In genomic region chr16:30283743-30284337, GRCm38 (mm10) we compare ENCODE assay signal across 8 mouse cellular contexts. TPM values are rescaled to one million over a fixed set of nuclear protein-coding genes. Genes with fewer than 3 reads are reported as not detected.
A peak's percentile ranks its signal among the peaks of the same experiment; 100 is the strongest.
DNase-seq lines count a peak whose midpoint lies in the region; ATAC-seq lines count a peak whose summit lies in the region.

No protein-coding gene starts in this region.

- peaks cover 2 to 6% of the 10 kb centered on the region in 2 experiments; a peak in 2 of 4 replicates for H3K4me1 ChIP-seq in heart, embryonic 14.5 days (ENCODE audit: control insufficient read depth in 2 of 2, insufficient read depth in 2 of 2, low read length in 2 of 2)
- H3K4me1 ChIP-seq in midbrain, embryonic 12.5 days, result peaks cover 15% of the 10 kb centered on the region; the same call in 1 of the 2 replicates

- no peak for ATAC-seq in heart, embryonic 14.5 days (ENCODE audit: insufficient number of reproducible peaks, insufficient read depth, low FRiP score, low read depth)
- ATAC-seq in midbrain, embryonic 12.5 days (ENCODE audit: low FRiP score, low read depth), result peak; percentile 73

- H3K4me2 ChIP-seq in heart, embryonic 14.5 days (ENCODE audit: low read length), result peak overlapping the region; percentile 63
- peak overlapping the region; percentile 46 for H3K4me2 ChIP-seq in midbrain, embryonic 12.5 days (replicated peaks)

- H3K9ac ChIP-seq in heart, embryonic 14.5 days (ENCODE audit: low read length), result no peak overlapping the region
- H3K9ac ChIP-seq in midbrain, embryonic 12.5 days (replicated peaks), result no peak overlapping the region

- 3% methylated on average over 15 of the region's 15 CpGs for WGBS in heart, embryonic 14.5 days
- WGBS in midbrain, embryonic 12.5 days, result 2% methylated on average over 15 of the region's 15 CpGs

- peaks cover 39% of the 10 kb centered on the region for H3K27me3 ChIP-seq in heart, embryonic 14.5 days (ENCODE audit: control insufficient read depth, insufficient read depth, low read length)
- H3K27me3 ChIP-seq in midbrain, embryonic 12.5 days, result peaks cover 75% of the 10 kb centered on the region

- H3K4me3 ChIP-seq in heart, embryonic 14.5 days (ENCODE audit: control insufficient read depth in 1 of 2, insufficient read depth in 1 of 2, low read depth in 1 of 2, low read length in 2 of 2), result 0 out of 4 replicates have a peak overlapping the region, but pooled peaks of 1 of the 2 experiments have one; percentile 18
- H3K4me3 ChIP-seq in midbrain, embryonic 12.5 days, result peak overlapping the region; percentile 23

- no peaks in the 10 kb centered on the region for H3K36me3 ChIP-seq in heart, embryonic 14.5 days (ENCODE audit: control insufficient read depth, insufficient read depth, low read length)
- H3K36me3 ChIP-seq in midbrain, embryonic 12.5 days, result no peaks in the 10 kb centered on the region

- H3K27ac ChIP-seq in heart, embryonic 14.5 days (replicated peaks in 1 of 2; ENCODE audit: control insufficient read depth in 1 of 2, insufficient read depth in 1 of 2, low read depth in 2 of 2, low read length in 2 of 2), result no peak overlapping the region
- no peak overlapping the region for H3K27ac ChIP-seq in midbrain, embryonic 12.5 days (replicated peaks)

- no peaks in the 10 kb centered on the region for H3K9me3 ChIP-seq in heart, embryonic 14.5 days (ENCODE audit: control insufficient read depth, low read length)
- no peaks in the 10 kb centered on the region for H3K9me3 ChIP-seq in midbrain, embryonic 12.5 days

- peak; percentile 33 for DNase-seq in urinary bladder, postnatal 14 days (ENCODE audit: low spot score)
- no peak for DNase-seq in urinary bladder, postnatal 25 days (ENCODE audit: low spot score)
- DNase-seq in cerebellum, postnatal 14 days, result peak; percentile 66 to 68
- peak; percentile 45 for DNase-seq in kidney, postnatal 14 days
- DNase-seq in left cerebral cortex, adult 8-10 months (ENCODE audit: low spot score in 2 of 2), result no peak
- DNase-seq in spleen, postnatal 4 days (ENCODE audit: low spot score in 2 of 2), result no peak

RNA-seq across cellular contexts. Expression of gene Lrrc15, which starts 0.8 kb away (rescaled TPM):
- polyA plus RNA-seq in heart, embryonic 14.5 days (2014; fragmentation: Nextera tagmentation; extraction: Ambion mirVana), result 0.19 and 0.39 TPM in 2 replicates
- 0.71 and 1.0 TPM in 2 replicates for polyA plus RNA-seq in midbrain, embryonic 12.5 days (2016; fragmentation: Nextera tagmentation; extraction: Ambion mirVana)
- not detected for total RNA-seq in left cerebral cortex, adult 8-10 months (2022)

RNA-seq across cellular contexts. Expression of gene Cpn2, which starts 16.5 kb away (rescaled TPM):
- not detected in 2 replicates for polyA plus RNA-seq in heart, embryonic 14.5 days (2014; fragmentation: Nextera tagmentation; extraction: Ambion mirVana)
- not detected in 2 replicates for polyA plus RNA-seq in midbrain, embryonic 12.5 days (2016; fragmentation: Nextera tagmentation; extraction: Ambion mirVana)
- total RNA-seq in left cerebral cortex, adult 8-10 months (2022), result not detected

RNA-seq across cellular contexts. Expression of gene Gp5, which starts 26.7 kb away (rescaled TPM):
- 0.50 and 0.63 TPM in 2 replicates for polyA plus RNA-seq in heart, embryonic 14.5 days (2014; fragmentation: Nextera tagmentation; extraction: Ambion mirVana)
- 1.6 and 1.9 TPM in 2 replicates for polyA plus RNA-seq in midbrain, embryonic 12.5 days (2016; fragmentation: Nextera tagmentation; extraction: Ambion mirVana)
- 1 to 10 TPM in 1 of 4 experiments, under 1 TPM in 3; 0.74 to 1.6 (median 0.90) TPM for total RNA-seq in left cerebral cortex, adult 8-10 months (2022)

Comparison
In these comparisons a context has a peak if more than half of its experiments do, and no peak if none do; other contexts are left out.
1. DNase-seq: peak in urinary bladder, postnatal 14 days (single experiment), cerebellum, postnatal 14 days (2 of 2) and kidney, postnatal 14 days (single experiment); none in urinary bladder, postnatal 25 days (single experiment), left cerebral cortex, adult 8-10 months (0 of 2) and spleen, postnatal 4 days (0 of 2).